Mouse (Mus musculus) ES-E14 (cell line): ENCODE results near the gene Hist1h1a. TPM values are rescaled to one million over a fixed set of nuclear protein-coding genes. Genes with fewer than 3 reads are reported as not detected.

ENCODE experiments used
- DNase-seq: peaks from one replicate; pipeline ENCODE4 v3.0.0-alpha.2; 2013; ENCODE audit warnings: low read depth, low spot score
- H3K27ac ChIP-seq: 2 replicates; pipeline ENCODE4 v1.5.1; 2012; ENCODE audit warnings: low read depth, mild to moderate bottlenecking, low read length, moderate library complexity, mixed read lengths; ENCODE audit not compliant: poor library complexity, insufficient read depth, severe bottlenecking
- H3K36me3 ChIP-seq: 2 replicates; pipeline ENCODE4 v1.6.1; 2012; ENCODE audit warnings: mild to moderate bottlenecking, low read length, moderate library complexity, mixed read lengths; ENCODE audit not compliant: control insufficient read depth, poor library complexity, insufficient read depth, severe bottlenecking
- H3K4me1 ChIP-seq, 2 experiments: fragments of 150-350 bp in 1 of 2; sonication (generic) in 1 of 2; 2 replicates each; pipeline ENCODE4 v1.6.1; 2012; ENCODE audit warnings: low read length in 2 of 2, mild to moderate bottlenecking in 1 of 2, mixed read lengths in 1 of 2; ENCODE audit not compliant: control insufficient read depth in 2 of 2, insufficient read depth in 2 of 2, poor library complexity in 1 of 2
- H3K4me3 ChIP-seq, 2 experiments: fragments of 150-350 bp in 1 of 2; sonication (generic) in 1 of 2; 2 replicates each; pipeline ENCODE4 v1.5.1; 2012; ENCODE audit warnings: low read length in 2 of 2, low read depth in 1 of 2, mild to moderate bottlenecking in 1 of 2, mixed read lengths in 1 of 2; ENCODE audit not compliant: insufficient read depth in 1 of 2, poor library complexity in 1 of 2, severe bottlenecking in 1 of 2
- H3K9ac ChIP-seq: 2 replicates; pipeline ENCODE4 v1.6.1; 2012; ENCODE audit warnings: low read depth, mild to moderate bottlenecking, low read length, mixed read lengths; ENCODE audit not compliant: poor library complexity, insufficient read depth, severe bottlenecking
- H3K9me3 ChIP-seq: fragments of 150-350 bp; sonication (generic); 2 replicates; pipeline ENCODE4 v1.6.1; 2012; ENCODE audit warnings: low read depth, mild to moderate bottlenecking, low read length; ENCODE audit not compliant: control insufficient read depth, insufficient read depth
- CHD2 ChIP-seq: IDR thresholded peaks from 2 replicates; pipeline ENCODE4 v1.6.1; 2014; ENCODE audit warnings: mild to moderate bottlenecking, low read depth, low read length, inconsistent platforms
- HCFC1 ChIP-seq: IDR thresholded peaks from 2 replicates; pipeline ENCODE4 v1.6.1; 2012; ENCODE audit warnings: low read length, inconsistent platforms, borderline replicate concordance; ENCODE audit not compliant: insufficient read depth
- MAFK ChIP-seq: IDR thresholded peaks from 2 replicates; pipeline ENCODE4 v1.6.1; 2014; ENCODE audit warnings: mild to moderate bottlenecking, low read depth, low read length, inconsistent platforms; ENCODE audit not compliant: insufficient read depth
- ZC3H11A ChIP-seq: IDR thresholded peaks from 2 replicates; pipeline ENCODE4 v1.6.1; 2012; ENCODE audit warnings: low read depth, mild to moderate bottlenecking, inconsistent platforms, low read length, borderline replicate concordance
- ZNF384 ChIP-seq: IDR thresholded peaks from 2 replicates; pipeline ENCODE4 v1.6.1; 2012; ENCODE audit warnings: low read depth, low read length, inconsistent platforms
- in situ Hi-C, 2 experiments: fragments of 600-800 bp; cut with MboI; formaldehyde crosslinking; loops; one replicate each; pipeline ENCODE4 v1.15.1; 2025; ENCODE audit warnings: low sequenced_read_pairs in 2 of 2, inconsistent platforms in 1 of 2; ENCODE audit not compliant: unreplicated experiment in 2 of 2
- total RNA-seq: library from RNA; depleted of rRNA; stranded (reverse); fragments of 300-350 nt; gene quantifications from 2 replicates; pipeline ENCODE4 v1.2.3, GENCODE M21; 2012

Gene Hist1h1a
- total RNA-seq, 1 experiment = 1,468 TPM

DNA sequence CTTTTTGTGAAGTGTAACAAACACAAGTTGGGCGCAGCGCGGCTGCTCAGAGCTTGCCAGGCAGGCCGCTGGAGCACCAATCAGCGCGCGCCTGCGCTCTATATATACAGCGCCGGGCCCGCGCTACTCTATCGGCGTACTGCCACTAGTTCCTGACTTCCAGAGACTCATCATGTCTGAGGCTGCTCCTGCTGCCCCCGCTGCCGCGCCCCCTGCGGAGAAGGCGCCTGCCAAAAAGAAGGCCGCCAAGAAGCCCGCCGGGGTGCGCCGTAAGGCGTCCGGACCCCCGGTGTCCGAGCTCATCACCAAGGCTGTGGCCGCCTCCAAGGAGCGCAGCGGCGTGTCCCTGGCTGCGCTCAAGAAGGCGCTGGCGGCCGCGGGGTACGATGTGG lies 24.8 kb upstream of the Hist1h1a start, which contains the start of gene Hist1h1c:
TSS of gene Hist1h1c (plus strand) at position 132 of the 392 bp plus-strand sequence.
- Histone ChIP-seq H3K9me3 (no peaks in the 10 kb centered on the region), H3K27ac (peak within 1 kb of the TSS; percentile 100), H3K4me3 (peak within 1 kb of the TSS; percentile 66 to 74), H3K9ac (peak within 1 kb of the TSS; percentile 91), H3K4me1 (peaks cover 0 to 3% of the 10 kb centered on the region in 2 experiments; a peak in 3 of 4 replicates), H3K36me3 (no peaks in the 10 kb centered on the region)
- TF ChIP-seq HCFC1 (0 out of 2 replicates have a peak, but pooled peaks have one; percentile 45), CHD2 (no peak)
- no peak for DNase-seq
- in situ Hi-C loops = no loop called here

DNA sequence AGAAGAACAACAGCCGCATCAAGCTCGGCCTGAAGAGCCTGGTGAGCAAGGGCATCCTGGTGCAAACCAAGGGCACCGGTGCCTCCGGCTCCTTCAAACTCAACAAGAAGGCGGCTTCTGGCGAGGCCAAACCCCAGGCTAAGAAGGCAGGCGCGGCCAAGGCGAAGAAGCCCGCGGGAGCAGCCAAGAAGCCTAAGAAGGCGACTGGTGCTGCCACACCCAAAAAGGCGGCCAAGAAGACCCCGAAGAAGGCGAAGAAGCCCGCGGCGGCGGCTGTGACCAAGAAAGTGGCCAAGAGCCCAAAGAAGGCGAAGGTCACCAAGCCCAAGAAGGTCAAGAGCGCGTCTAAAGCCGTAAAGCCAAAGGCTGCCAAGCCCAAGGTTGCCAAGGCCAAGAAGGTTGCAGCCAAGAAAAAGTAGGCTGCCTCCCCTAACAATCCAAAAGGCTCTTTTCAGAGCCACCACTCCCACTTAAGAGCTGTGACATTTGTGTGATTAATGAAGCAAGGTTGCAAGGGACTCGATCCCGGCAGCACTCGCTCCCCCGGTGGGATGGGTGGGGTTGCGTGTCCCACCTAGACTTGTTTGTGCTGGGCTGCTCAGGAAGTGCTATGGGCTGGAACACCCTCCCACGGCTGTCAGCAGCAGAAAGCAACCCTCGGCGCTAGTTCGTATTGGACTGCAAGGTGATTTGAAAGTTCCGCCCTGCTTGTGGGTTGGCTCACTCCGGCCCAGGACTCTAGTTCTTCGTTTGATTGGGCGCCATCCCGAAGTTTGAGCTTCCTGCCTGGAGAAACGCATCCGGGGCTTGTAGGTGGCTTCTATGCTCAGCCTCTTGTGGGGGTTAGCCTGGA lies 24.2 kb upstream of the Hist1h1a start:
- Histone ChIP-seq H3K36me3 (no peaks in the 10 kb centered on the region), H3K4me1 (peaks cover 0 to 3% of the 10 kb centered on the region in 2 experiments; a peak in 3 of 4 replicates), H3K9ac (peak overlapping the region; percentile 91), H3K9me3 (no peaks in the 10 kb centered on the region), H3K27ac (peak overlapping the region; percentile 100), H3K4me3 (peak overlapping the region; percentile 66 to 74)
- DNase-seq = peak; percentile 93
- peak; percentile 68; the same call in 1 of the 2 replicates for TF ChIP-seq HCFC1
- no peak for TF ChIP-seq ZC3H11A
- TF ChIP-seq ZNF384 = no peak
- TF ChIP-seq CHD2 = peak; percentile 29; the same call in 1 of the 2 replicates
- in situ Hi-C loops = no loop called here

- in situ Hi-C loops = loop anchor here in 1 of 2 experiments (5.0 to 10.0 kb wide), 3 partner anchors 48 to 1705 kb away; partner anchors contain the start of genes Hist1h1d, Hist1h2ah, Hist1h2bk and Hist1h4f
- Histone ChIP-seq H3K4me1 (peaks cover 0 to 3% of the 10 kb centered on the region in 2 experiments; a peak in 3 of 4 replicates), H3K4me3 (peak overlapping the region; percentile 66 to 74), H3K27ac (peak overlapping the region; percentile 100), H3K36me3 (no peaks in the 10 kb centered on the region), H3K9ac (peak overlapping the region; percentile 91), H3K9me3 (no peaks in the 10 kb centered on the region)
- DNase-seq = no peak
- TF ChIP-seq CHD2 (no peak), ZC3H11A (no peak), MAFK (no peak), ZNF384 (no peak), HCFC1 (no peak)
These were observed 23.6 kb upstream of the Hist1h1a start for GRCm38 (mm10) chr13:23739922-23740252.

- Histone ChIP-seq H3K4me1 (peaks cover 0 to 3% of the 10 kb centered on the region in 2 experiments; a peak in 3 of 4 replicates), H3K36me3 (no peaks in the 10 kb centered on the region), H3K9ac (peak overlapping the region; percentile 91; the same call in 1 of the 2 replicates), H3K9me3 (no peaks in the 10 kb centered on the region), H3K4me3 (peak overlapping the region; percentile 66 to 74), H3K27ac (peak overlapping the region; percentile 100; the same call in 1 of the 2 replicates)
- TF ChIP-seq HCFC1 (no peak), CHD2 (no peak), ZNF384 (no peak), ZC3H11A (no peak), MAFK (no peak)
- in situ Hi-C loops = loop anchor here in 1 of 2 experiments (5.0 to 10.0 kb wide), 3 partner anchors 48 to 1706 kb away; partner anchors contain the start of genes Hist1h1d, Hist1h2ah, Hist1h2bk and Hist1h4f
- DNase-seq = no peak
These were observed 23.1 kb upstream of the Hist1h1a start for GRCm38 (mm10) chr13:23740256-23740840.
